Mouse (Mus musculus): ENCODE measurements at regions not wholly inside any gene's neighbourhood (a gene's known extent, or its start where the extent isn't known, plus 50 kb on each side); places are given as distances from the start of the nearest gene placed in this dataset.

- Histone ChIP-seq H3K27me3 (replicated peaks; ENCODE audit: low read depth, poor library complexity, severe bottlenecking) (no peaks in the 10 kb centered on the region), H3K4me1 (peaks cover 16% of the 10 kb centered on the region; the same call in 1 of the 2 replicates), H3K4me3 (no peak overlapping the region), H3K27ac (replicated peaks) (no peak overlapping the region), H3K36me3 (replicated peaks) (no peaks in the 10 kb centered on the region), H3K9me3 (no peaks in the 10 kb centered on the region)
- DNase-seq (ENCODE audit: low spot score) = no peak
- 77% methylated on average over 7 of the region's 7 CpGs for WGBS
Measured at GRCm38 (mm10) chr4:106144351-106145116, 171.5 kb upstream of the Usp24 start.

- H3K36me3 ChIP-seq (replicated peaks) = no peaks in the 10 kb centered on the region
- peaks cover 23% of the 10 kb centered on the region for H3K4me1 ChIP-seq
- no peak for DNase-seq (ENCODE audit: low spot score)
- H3K27me3 ChIP-seq (replicated peaks; ENCODE audit: low read depth, poor library complexity, severe bottlenecking) = no peaks in the 10 kb centered on the region
- H3K9me3 ChIP-seq = no peaks in the 10 kb centered on the region
- H3K27ac ChIP-seq (replicated peaks) = no peak overlapping the region; the same call in 1 of the 2 replicates
- no peak overlapping the region for H3K4me3 ChIP-seq
- WGBS = 69% methylated on average over 3 of the region's 3 CpGs
Measured at GRCm38 (mm10) chr4:106146919-106147460, 169.0 kb upstream of the Usp24 start.

GRCm38 (mm10) chr4:106148866-106149265, 167.1 kb upstream of the Usp24 start:
- Histone ChIP-seq H3K36me3 (replicated peaks) (no peaks in the 10 kb centered on the region), H3K27ac (replicated peaks) (peak overlapping the region; percentile 30; the same call in 1 of the 2 replicates), H3K4me3 (no peak overlapping the region), H3K4me1 (peaks cover 23% of the 10 kb centered on the region), H3K9me3 (no peaks in the 10 kb centered on the region), H3K27me3 (replicated peaks; ENCODE audit: low read depth, poor library complexity, severe bottlenecking) (no peaks in the 10 kb centered on the region)
- WGBS = 95% methylated on average over 3 of the region's 3 CpGs
- no peak for DNase-seq (ENCODE audit: low spot score)

DNA sequence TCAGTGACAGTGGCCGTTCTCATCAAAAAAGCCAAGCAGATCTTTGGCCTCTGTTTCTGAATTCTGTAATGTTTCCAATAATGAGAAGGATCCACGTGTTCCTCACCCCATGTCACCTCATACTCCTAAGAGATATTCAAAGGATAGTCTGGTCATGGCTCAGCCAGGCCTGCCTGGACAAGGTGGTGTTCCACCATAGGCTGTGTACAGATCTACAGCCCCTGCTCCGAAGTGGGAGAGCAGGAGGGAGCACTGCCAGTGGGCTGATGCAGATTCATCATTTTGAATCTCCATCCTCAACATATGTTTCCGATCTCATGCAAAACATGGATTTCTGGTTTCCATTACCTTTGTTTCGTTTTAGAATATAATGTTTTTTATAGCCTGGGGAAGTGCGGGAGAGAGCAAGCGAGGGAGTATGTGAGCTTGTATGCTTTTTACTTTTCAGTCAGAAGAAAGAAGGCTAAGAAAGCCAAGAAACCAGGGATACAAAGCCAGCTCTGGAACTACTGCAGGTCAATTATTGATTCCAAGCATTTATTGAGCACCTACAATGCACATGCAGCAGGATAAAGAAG, 166.5 kb upstream of the Usp24 start:
- no peak for DNase-seq (ENCODE audit: low spot score)
- Histone ChIP-seq H3K36me3 (replicated peaks) (no peaks in the 10 kb centered on the region), H3K27me3 (replicated peaks; ENCODE audit: low read depth, poor library complexity, severe bottlenecking) (no peaks in the 10 kb centered on the region), H3K4me3 (no peak overlapping the region), H3K4me1 (peaks cover 23% of the 10 kb centered on the region), H3K27ac (replicated peaks) (peak overlapping the region; percentile 54; the same call in 1 of the 2 replicates), H3K9me3 (no peaks in the 10 kb centered on the region)
- WGBS = 68% methylated on average over 7 of the region's 7 CpGs

- H3K4me1 ChIP-seq = peaks cover 17% of the 10 kb centered on the region
- 68% methylated on average over 14 of the region's 14 CpGs for WGBS
- H3K9me3 ChIP-seq = no peaks in the 10 kb centered on the region
- H3K4me3 ChIP-seq = no peak overlapping the region
- peak overlapping the region; percentile 67 for H3K27ac ChIP-seq (replicated peaks)
- no peaks in the 10 kb centered on the region for H3K27me3 ChIP-seq (replicated peaks; ENCODE audit: low read depth, poor library complexity, severe bottlenecking)
- H3K36me3 ChIP-seq (replicated peaks) = no peaks in the 10 kb centered on the region
- DNase-seq (ENCODE audit: low spot score) = no peak
Measured at GRCm38 (mm10) chr4:106150775-106151174, 165.2 kb upstream of the Usp24 start.

DNA sequence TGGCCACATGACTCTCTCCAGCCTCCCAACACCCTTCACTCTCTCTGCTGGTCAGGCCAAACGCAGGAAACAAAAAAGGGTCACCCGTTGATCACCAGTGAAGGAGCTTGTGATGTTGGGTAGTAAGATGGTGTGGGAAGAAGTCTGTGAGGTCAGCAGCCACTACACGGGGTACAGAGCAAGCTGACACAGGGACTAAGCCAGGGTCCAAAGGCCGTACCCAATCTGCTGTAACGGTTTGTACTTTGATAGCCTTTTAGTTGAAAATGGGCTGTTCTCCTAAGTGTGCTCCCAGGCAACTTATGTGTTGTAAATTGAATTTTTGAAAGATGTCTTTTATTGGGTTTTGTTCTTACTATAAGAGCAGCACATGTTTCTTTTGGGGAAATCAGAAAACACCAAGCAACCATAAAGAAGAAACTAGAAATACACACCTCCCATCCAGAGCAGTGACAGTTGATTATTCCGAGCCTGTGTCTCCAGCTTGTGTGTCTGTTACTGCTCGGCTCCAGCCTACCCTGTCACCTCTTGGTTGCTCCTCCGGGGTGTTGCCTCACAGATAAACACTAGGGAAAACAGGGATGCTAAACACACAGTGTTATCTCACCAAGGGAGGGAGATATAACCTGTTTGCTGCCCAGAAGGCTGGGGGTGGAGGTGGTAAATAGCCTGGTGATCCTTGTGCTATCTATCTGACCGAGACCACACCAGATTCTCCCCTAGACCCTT, 158.4 kb upstream of the Usp24 start:
- Histone ChIP-seq H3K27me3 (replicated peaks; ENCODE audit: low read depth, poor library complexity, severe bottlenecking) (no peaks in the 10 kb centered on the region), H3K9me3 (no peaks in the 10 kb centered on the region), H3K4me1 (no peaks in the 10 kb centered on the region), H3K27ac (replicated peaks) (no peak overlapping the region), H3K4me3 (no peak overlapping the region), H3K36me3 (replicated peaks) (no peaks in the 10 kb centered on the region)
- 88% methylated on average over 9 of the region's 9 CpGs for WGBS
- no peak for DNase-seq (ENCODE audit: low spot score)

- Histone ChIP-seq H3K27ac (replicated peaks) (no peak overlapping the region), H3K36me3 (replicated peaks) (no peaks in the 10 kb centered on the region), H3K27me3 (replicated peaks; ENCODE audit: low read depth, poor library complexity, severe bottlenecking) (no peaks in the 10 kb centered on the region), H3K9me3 (0 out of 2 replicates have a peak, but pooled peaks cover 3% of the 10 kb centered on the region), H3K4me1 (no peaks in the 10 kb centered on the region), H3K4me3 (no peak overlapping the region)
- peak; percentile 27 for DNase-seq (ENCODE audit: low spot score)
- WGBS = 53% methylated on average over 2 of the region's 2 CpGs
Measured at GRCm38 (mm10) chr4:106161592-106161991, 154.4 kb upstream of the Usp24 start.

- no peaks in the 10 kb centered on the region for H3K36me3 ChIP-seq (replicated peaks)
- no peaks in the 10 kb centered on the region for H3K27me3 ChIP-seq (replicated peaks; ENCODE audit: low read depth, poor library complexity, severe bottlenecking)
- WGBS = 67% methylated on average over 1 of the region's 1 CpGs
- H3K4me1 ChIP-seq = no peaks in the 10 kb centered on the region
- no peak overlapping the region for H3K4me3 ChIP-seq
- H3K27ac ChIP-seq (replicated peaks) = no peak overlapping the region
- H3K9me3 ChIP-seq = 0 out of 2 replicates have a peak, but pooled peaks cover 3% of the 10 kb centered on the region
- DNase-seq (ENCODE audit: low spot score) = no peak
Measured at GRCm38 (mm10) chr4:106162551-106162950, 153.5 kb upstream of the Usp24 start.

GRCm38 (mm10) chr4:106163220-106163619, 152.8 kb upstream of the Usp24 start:
- H3K4me3 ChIP-seq = no peak overlapping the region
- no peaks in the 10 kb centered on the region for H3K4me1 ChIP-seq
- 0 out of 2 replicates have a peak, but pooled peaks cover 3% of the 10 kb centered on the region for H3K9me3 ChIP-seq
- H3K27me3 ChIP-seq (replicated peaks; ENCODE audit: low read depth, poor library complexity, severe bottlenecking) = no peaks in the 10 kb centered on the region
- H3K27ac ChIP-seq (replicated peaks) = no peak overlapping the region
- no peak for DNase-seq (ENCODE audit: low spot score)
- H3K36me3 ChIP-seq (replicated peaks) = no peaks in the 10 kb centered on the region

- WGBS = 77% methylated on average over 4 of the region's 4 CpGs
- H3K4me1 ChIP-seq = no peaks in the 10 kb centered on the region
- no peak overlapping the region for H3K4me3 ChIP-seq
- H3K27ac ChIP-seq (replicated peaks) = no peak overlapping the region
- DNase-seq (ENCODE audit: low spot score) = no peak
- no peaks in the 10 kb centered on the region for H3K36me3 ChIP-seq (replicated peaks)
- H3K27me3 ChIP-seq (replicated peaks; ENCODE audit: low read depth, poor library complexity, severe bottlenecking) = no peaks in the 10 kb centered on the region
- H3K9me3 ChIP-seq = peaks cover 5% of the 10 kb centered on the region; the same call in 1 of the 2 replicates
Measured at GRCm38 (mm10) chr4:106167716-106168115, 148.3 kb upstream of the Usp24 start.

DNA sequence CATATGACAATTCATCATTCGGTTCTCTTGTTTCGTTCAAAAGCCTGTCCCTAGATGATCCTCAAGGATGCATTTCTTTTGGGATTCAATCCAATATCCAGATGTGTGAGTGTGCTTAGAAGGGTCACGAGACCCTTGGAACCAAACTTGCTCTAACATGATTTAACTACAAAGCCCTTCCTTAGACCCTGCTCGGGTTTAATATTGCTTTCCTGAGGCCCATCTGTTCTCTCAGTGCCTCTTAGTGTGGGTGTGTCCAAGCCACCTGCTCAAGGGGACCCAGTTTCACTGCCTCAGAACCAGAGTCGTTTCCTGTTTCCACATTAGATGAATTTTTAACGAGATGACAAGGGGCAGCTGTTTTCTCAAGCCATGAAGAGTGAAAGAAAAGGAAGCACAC, 147.3 kb upstream of the Usp24 start:
- no peak for DNase-seq (ENCODE audit: low spot score)
- H3K9me3 ChIP-seq = peaks cover 5% of the 10 kb centered on the region; the same call in 1 of the 2 replicates
- WGBS = 73% methylated on average over 6 of the region's 6 CpGs
- H3K27ac ChIP-seq (replicated peaks) = no peak overlapping the region
- no peak overlapping the region for H3K4me3 ChIP-seq
- no peaks in the 10 kb centered on the region for H3K4me1 ChIP-seq
- H3K36me3 ChIP-seq (replicated peaks) = no peaks in the 10 kb centered on the region
- H3K27me3 ChIP-seq (replicated peaks; ENCODE audit: low read depth, poor library complexity, severe bottlenecking) = no peaks in the 10 kb centered on the region

- H3K4me1 ChIP-seq = no peaks in the 10 kb centered on the region
Measured at GRCm38 (mm10) chr4:106169466-106169865, 146.5 kb upstream of the Usp24 start.

More at GRCm38 (mm10) chr4:106169466-106169865, 146.5 kb upstream of the Usp24 start:
- H3K27me3 ChIP-seq (replicated peaks; ENCODE audit: low read depth, poor library complexity, severe bottlenecking) = no peaks in the 10 kb centered on the region
- H3K9me3 ChIP-seq = peaks cover 5% of the 10 kb centered on the region; the same call in 1 of the 2 replicates
- WGBS = 93% methylated on average over 4 of the region's 4 CpGs
- H3K27ac ChIP-seq (replicated peaks) = no peak overlapping the region
- no peaks in the 10 kb centered on the region for H3K36me3 ChIP-seq (replicated peaks)
- DNase-seq (ENCODE audit: low spot score) = no peak
- no peak overlapping the region for H3K4me3 ChIP-seq
